Mouse (Mus musculus): ENCODE data around the gene Eng.

- TF ChIP-seq CTCF (IDR thresholded peaks at IDR 0.05; ENCODE audit: control insufficient read depth, insufficient read depth, low read length) (no peak), POLR2A (IDR thresholded peaks at IDR 0.05; ENCODE audit: borderline replicate concordance, control insufficient read depth, low read depth, low read length) (no peak)
These were observed 23.5 kb downstream of the Eng start for GRCm38 (mm10) chr2:32669876-32670275.
